Mouse (Mus musculus) E14TG2a.4 (cell line): ENCODE data around the gene Sik1.

ENCODE experiments used
- CTCF ChIP-seq: conservative IDR thresholded peaks from 2 replicates; pipeline ENCODE4 v1.5.1; 2014; ENCODE audit warnings: low read length
- NANOG ChIP-seq: IDR thresholded peaks from 2 replicates; pipeline ENCODE4 v1.6.1; 2014; ENCODE audit warnings: borderline replicate concordance, low read length, mixed read lengths
- POU5F1 ChIP-seq: IDR thresholded peaks from 2 replicates; pipeline ENCODE4 v1.6.1; 2014; ENCODE audit warnings: low read length, borderline replicate concordance

GRCm38 (mm10) chr17:31858786-31859185 is 3.2 kb upstream of the Sik1 start:
- no peak for TF ChIP-seq CTCF
- TF ChIP-seq POU5F1: no peak
- no peak for TF ChIP-seq NANOG
